Mouse (Mus musculus): Measurements from ENCODE around the gene Gsdmc4.
"Not testable (repeated sequence)": the region's sequence is repeated elsewhere in the genome, so short reads cannot be mapped to it uniquely, and the experiment has no call there.

- not testable (repeated sequence) for TF ChIP-seq CTCF (IDR thresholded peaks at IDR 0.05; ENCODE audit: low read depth, low read length); POLR2A (IDR thresholded peaks at IDR 0.05; ENCODE audit: insufficient read depth, low read length); EP300 (IDR thresholded peaks at IDR 0.05; ENCODE audit: insufficient read depth, low read depth, low read length)
These were observed 4.5 kb upstream of the Gsdmc4 start for GRCm38 (mm10) chr15:63916584-63916983.
